In the genomic region with DNA sequence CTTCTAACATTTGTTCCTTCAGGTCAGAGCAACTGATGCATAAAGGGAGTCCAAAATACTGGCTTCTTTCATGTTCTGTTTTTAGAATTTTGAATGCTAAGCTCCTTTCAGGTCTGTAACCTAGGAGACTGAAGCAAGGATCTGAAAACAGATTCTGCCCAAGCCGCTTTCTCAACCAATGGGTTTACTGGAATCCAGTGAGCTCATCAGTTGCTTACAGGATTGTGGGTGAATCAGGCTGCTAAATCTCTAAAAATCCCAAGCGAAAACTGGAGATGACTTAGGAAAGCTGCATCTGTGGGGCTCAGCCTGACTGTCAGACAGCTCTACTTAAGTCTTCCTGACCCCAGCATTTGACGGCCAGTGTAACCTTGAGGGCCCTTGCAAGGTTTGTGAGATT, we compare ENCODE assay signal across 11 mouse cellular contexts.
DNase-seq lines count a peak whose midpoint lies in the region; ATAC-seq and TF ChIP-seq lines count a peak whose summit lies in the region.
"Had no signal": no experiment of that assay in that cellular context is flagged by ENCODE, and none has a peak within 500 bp of the region (broad histone marks: within the 10 kb centered on the region; RNA-seq: fewer than 3 reads in every experiment).

No protein-coding gene starts in this region.

- peak; percentile 84 for ATAC-seq in midbrain, postnatal 0 days (ENCODE audit: low FRiP score)
- no peak for ATAC-seq in midbrain, embryonic 13.5 days
- no peak for ATAC-seq in stomach, postnatal 0 days (ENCODE audit: low FRiP score, low TSS enrichment)

- H3K27ac ChIP-seq in midbrain, postnatal 0 days (ENCODE audit: low read depth, low read length), result no peak overlapping the region
- H3K27ac ChIP-seq in midbrain, embryonic 13.5 days, result no peak overlapping the region
- no peak overlapping the region for H3K27ac ChIP-seq in stomach, postnatal 0 days (replicated peaks)
- H3K27ac ChIP-seq: forebrain, embryonic 12.5 days; hindbrain, embryonic 14.5 days had no signal

- WGBS in midbrain, postnatal 0 days, result 39% methylated on average over 3 of the region's 3 CpGs
- WGBS in midbrain, embryonic 13.5 days, result 43% methylated on average over 3 of the region's 3 CpGs
- WGBS in stomach, postnatal 0 days, result 64% methylated on average over 3 of the region's 3 CpGs

- H3K4me1 ChIP-seq in midbrain, postnatal 0 days (ENCODE audit: insufficient read depth, low read length), result no peaks in the 10 kb centered on the region
- H3K4me1 ChIP-seq in midbrain, embryonic 13.5 days (replicated peaks), result no peaks in the 10 kb centered on the region
- no peaks in the 10 kb centered on the region for H3K4me1 ChIP-seq in stomach, postnatal 0 days (replicated peaks; ENCODE audit: control insufficient read depth, insufficient read depth)
- H3K4me1 ChIP-seq: forebrain, embryonic 12.5 days had no signal

- H3K9me3 ChIP-seq in midbrain, postnatal 0 days (ENCODE audit: low read length), result no peaks in the 10 kb centered on the region
- no peaks in the 10 kb centered on the region for H3K9me3 ChIP-seq in midbrain, embryonic 13.5 days
- H3K9me3 ChIP-seq in stomach, postnatal 0 days (ENCODE audit: control insufficient read depth, low read length), result no peaks in the 10 kb centered on the region
- H3K9me3 ChIP-seq: forebrain, embryonic 12.5 days had no signal

- no peaks in the 10 kb centered on the region for H3K27me3 ChIP-seq in midbrain, postnatal 0 days (ENCODE audit: insufficient read depth, low read length)
- no peaks in the 10 kb centered on the region for H3K27me3 ChIP-seq in midbrain, embryonic 13.5 days
- no peaks in the 10 kb centered on the region for H3K27me3 ChIP-seq in stomach, postnatal 0 days (ENCODE audit: control insufficient read depth, insufficient read depth, low read length)
- H3K27me3 ChIP-seq: forebrain, embryonic 12.5 days had no signal

- H3K4me3 ChIP-seq in midbrain, postnatal 0 days (ENCODE audit: low read depth, low read length), result no peak overlapping the region
- H3K4me3 ChIP-seq in midbrain, embryonic 13.5 days (replicated peaks), result no peak overlapping the region
- H3K4me3 ChIP-seq in stomach, postnatal 0 days (ENCODE audit: low read depth, low read length), result no peak overlapping the region
- H3K4me3 ChIP-seq: forebrain, embryonic 12.5 days had no signal

- no peak for TF ChIP-seq CTCF in midbrain, postnatal 0 days (IDR thresholded peaks at IDR 0.05)
- no peak for TF ChIP-seq CTCF in stomach, postnatal 0 days (IDR thresholded peaks at IDR 0.05; ENCODE audit: low read depth)

- no peak overlapping the region for H3K9ac ChIP-seq in midbrain, postnatal 0 days (replicated peaks; ENCODE audit: low read length, poor library complexity, severe bottlenecking)
- H3K9ac ChIP-seq in midbrain, embryonic 13.5 days (replicated peaks), result no peak overlapping the region
- no peak overlapping the region for H3K9ac ChIP-seq in stomach, postnatal 0 days (ENCODE audit: low read length)
- H3K9ac ChIP-seq: forebrain, embryonic 12.5 days; hindbrain, embryonic 14.5 days had no signal

- H3K4me2 ChIP-seq in midbrain, postnatal 0 days (ENCODE audit: low read depth, low read length, poor library complexity, severe bottlenecking), result no peak overlapping the region
- H3K4me2 ChIP-seq in midbrain, embryonic 13.5 days (replicated peaks), result no peak overlapping the region
- no peak overlapping the region for H3K4me2 ChIP-seq in stomach, postnatal 0 days (replicated peaks; ENCODE audit: low read depth)
- H3K4me2 ChIP-seq: forebrain, embryonic 12.5 days; hindbrain, embryonic 14.5 days had no signal

- TF ChIP-seq EP300 in stomach, postnatal 0 days (optimal IDR thresholded peaks at IDR 0.05), result no peak

- H3K36me3 ChIP-seq in midbrain, postnatal 0 days (ENCODE audit: insufficient read depth, low read length), result no peaks in the 10 kb centered on the region
- no peaks in the 10 kb centered on the region for H3K36me3 ChIP-seq in midbrain, embryonic 13.5 days
- H3K36me3 ChIP-seq in stomach, postnatal 0 days (ENCODE audit: control insufficient read depth, insufficient read depth, low read length), result no peaks in the 10 kb centered on the region
- H3K36me3 ChIP-seq: forebrain, embryonic 12.5 days had no signal

- DNase-seq in cerebellum, adult 9-10 months, result peak; percentile 16
- DNase-seq in cerebellum, adult 9-11 months, result no peak
- DNase-seq in midbrain, postnatal 0 days (ENCODE audit: low spot score), result peak; percentile 64
- DNase-seq in layer of hippocampus, postnatal 36 days, result peak; percentile 23 to 45
- DNase-seq in right cerebral cortex, postnatal 36 days (ENCODE audit: low spot score in 2 of 2), result peak; percentile 36 to 56
- DNase-seq in stomach, postnatal 0 days (ENCODE audit: low spot score), result no peak
- no peak for DNase-seq in neural tube, embryonic 10.5 days (ENCODE audit: extremely low spot score, low spot score)
- DNase-seq: cerebellum, adult 11 months had no signal

Comparison
In these comparisons a context has a peak if more than half of its experiments do, and no peak if none do; other contexts are left out.
1. DNase-seq: peak in cerebellum, adult 9-10 months (single experiment), midbrain, postnatal 0 days (single experiment), layer of hippocampus, postnatal 36 days (2 of 2) and right cerebral cortex, postnatal 36 days (2 of 2); none in cerebellum, adult 9-11 months (single experiment), stomach, postnatal 0 days (single experiment) and neural tube, embryonic 10.5 days (single experiment).